Mouse (Mus musculus): ENCODE measurements at regions not wholly inside any gene's neighbourhood (a gene's known extent, or its start where the extent isn't known, plus 50 kb on each side); places are given as distances from the start of the nearest gene placed in this dataset.
A peak's percentile ranks its signal among the peaks of the same experiment; 100 is the strongest.
"Not testable (repeated sequence)": the region's sequence is repeated elsewhere in the genome, so short reads cannot be mapped to it uniquely, and the experiment has no call there.

- DNase-seq (ENCODE audit: low spot score in 2 of 2): not testable (repeated sequence)
These were observed 57.1 kb downstream of the Nap1l2 start for GRCm38 (mm10) chrX:103129347-103129746.

GRCm38 (mm10) chrX:103109181-103109580 is 77.3 kb downstream of the Nap1l2 start:
- peak in 1 of 2 experiments; percentile 0 for DNase-seq (ENCODE audit: low spot score in 2 of 2)

- DNase-seq (ENCODE audit: low spot score in 2 of 2): not testable (repeated sequence)
These were observed 118.5 kb downstream of the Nap1l2 start for GRCm38 (mm10) chrX:103067730-103068621.

GRCm38 (mm10) chrX:103067107-103067506 is 119.3 kb downstream of the Nap1l2 start:
- not testable (repeated sequence) for DNase-seq (ENCODE audit: low spot score in 2 of 2)

GRCm38 (mm10) chrX:103026256-103027028 is 98.3 kb downstream of the 1700018G05Rik start:
- no peak for DNase-seq (ENCODE audit: low spot score in 2 of 2)

- DNase-seq (ENCODE audit: low spot score in 2 of 2): peak in 1 of 2 experiments; percentile 4
These were observed 97.3 kb downstream of the 1700018G05Rik start for GRCm38 (mm10) chrX:103025495-103025894.

GRCm38 (mm10) chrX:103013425-103014057 is 85.4 kb downstream of the 1700018G05Rik start:
- DNase-seq (ENCODE audit: low spot score in 2 of 2): not testable (repeated sequence)

GRCm38 (mm10) chrX:103012298-103013243 is 84.4 kb downstream of the 1700018G05Rik start:
- not testable (repeated sequence) for DNase-seq (ENCODE audit: low spot score in 2 of 2)

GRCm38 (mm10) chrX:102993956-102994355 is 65.8 kb downstream of the 1700018G05Rik start:
- not testable (repeated sequence) for DNase-seq (ENCODE audit: low spot score in 2 of 2)

All from left cerebral cortex, adult 9 months (tissue).